Mouse (Mus musculus): ENCODE measurements at regions not wholly inside any gene's neighbourhood (a gene's known extent, or its start where the extent isn't known, plus 50 kb on each side); places are given as distances from the start of the nearest gene placed in this dataset.

DNA sequence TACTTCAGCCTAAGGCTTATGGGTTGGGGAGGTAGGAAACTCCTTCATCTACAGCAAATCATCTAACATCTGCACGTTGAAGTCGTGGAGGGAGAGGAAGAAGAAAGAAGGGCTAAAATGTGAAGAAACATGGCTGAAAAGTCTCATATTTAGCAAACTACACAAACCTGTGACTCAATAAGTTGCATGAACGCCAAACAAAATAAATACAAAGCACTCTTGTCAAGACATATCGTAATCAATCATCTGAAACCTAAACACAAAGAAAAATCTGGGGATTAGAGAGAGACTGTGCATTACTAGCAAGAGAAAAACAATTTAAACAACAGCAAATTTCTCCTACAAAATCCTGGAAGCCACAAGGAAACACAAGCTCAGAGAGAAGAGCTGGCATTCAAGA is 322.7 kb downstream of the Sorl1 start:
- TF ChIP-seq GATA1 (IDR thresholded peaks at IDR 0.05; ENCODE audit: low read length), result no peak
- TF ChIP-seq TAL1 (IDR thresholded peaks at IDR 0.05; ENCODE audit: low read length), result no peak
